Mouse (Mus musculus) heart, embryonic 10.5 days (tissue): Measurements from ENCODE around the gene Dao. TPM values are rescaled to one million over a fixed set of nuclear protein-coding genes. Genes with fewer than 3 reads are reported as not detected.

Experiments used
- DNase-seq: peaks from one replicate; pipeline ENCODE4 v3.0.0-alpha.2; 2017; ENCODE audit warnings: low spot score
- H3K27ac ChIP-seq: fragments of 300-500 bp; sonication (generic); 2 replicates; pipeline ENCODE4 v1.5.1; 2016; ENCODE audit warnings: mild to moderate bottlenecking
- H3K27me3 ChIP-seq: fragments of 300-500 bp; sonication (generic); 2 replicates; pipeline ENCODE4 v1.6.1; 2016; ENCODE audit warnings: mild to moderate bottlenecking; ENCODE audit not compliant: poor library complexity, insufficient read depth, severe bottlenecking
- H3K36me3 ChIP-seq: fragments of 300-500 bp; sonication (generic); 2 replicates; pipeline ENCODE4 v1.6.1; 2016; ENCODE audit warnings: mild to moderate bottlenecking, moderate library complexity
- H3K4me1 ChIP-seq: fragments of 300-500 bp; sonication (generic); 2 replicates; pipeline ENCODE4 v1.6.1; 2016; ENCODE audit warnings: mild to moderate bottlenecking
- H3K4me3 ChIP-seq: fragments of 300-500 bp; sonication (generic); 2 replicates; pipeline ENCODE4 v1.5.1; 2016; ENCODE audit warnings: mild to moderate bottlenecking, moderate library complexity
- H3K9me3 ChIP-seq: fragments of 300-500 bp; sonication (generic); 2 replicates; pipeline ENCODE4 v1.6.1; 2016; ENCODE audit warnings: mild to moderate bottlenecking, moderate library complexity
- WGBS: fragments of 180-500 bp; shearing (Covaris S2); methylation state at CpG from one replicate; pipeline ENCODE4 v1.1.7; 2016; 5-methylcytosine and 5-hydroxymethylcytosine counted together
- polyA plus RNA-seq: library from polyadenylated mRNA; unstranded; fragments of >200 nt; fragmentation: Nextera tagmentation; extraction: Ambion mirVana; gene quantifications from 2 replicates; pipeline ENCODE4 v1.2.1, GENCODE M21; 2016

Dao gene
- polyA plus RNA-seq, 1 experiment from 2014 or later, result not detected

DNA sequence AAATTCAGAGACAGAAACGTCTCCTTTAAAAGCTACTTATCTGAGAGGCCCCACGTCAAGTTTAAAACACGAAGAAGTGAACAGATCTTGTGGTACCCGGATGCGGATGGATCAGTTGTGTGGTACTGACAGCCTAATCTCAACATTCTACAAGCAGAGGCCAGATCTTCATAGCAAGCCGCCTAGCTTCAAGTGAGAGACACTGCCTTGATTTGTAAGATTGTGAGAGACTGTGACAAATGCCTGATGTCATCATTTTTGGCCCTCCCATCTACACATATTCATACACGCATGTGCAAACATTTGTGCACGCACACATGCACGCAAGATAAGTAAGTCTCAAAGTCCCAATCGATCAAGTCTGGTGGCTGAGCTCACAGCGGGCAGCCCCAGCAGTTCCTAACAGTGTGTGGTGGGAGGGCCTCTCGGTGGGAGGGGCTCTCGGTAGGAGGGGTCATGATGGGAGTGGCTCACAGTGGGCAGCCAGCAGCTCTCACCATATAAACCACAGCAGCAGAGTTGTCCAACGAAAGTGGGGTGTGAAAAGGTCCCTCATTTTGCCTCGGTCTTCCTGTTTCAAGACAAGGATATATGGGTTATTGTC lies 37.9 kb downstream of the Dao start:
- 0 out of 2 replicates have a peak overlapping the region, but pooled peaks have one; percentile 10 for H3K27ac ChIP-seq
- 14% methylated on average over 15 of the region's 15 CpGs for WGBS
- DNase-seq, result peak; percentile 85
- H3K36me3 ChIP-seq, result no peaks in the 10 kb centered on the region
- no peaks in the 10 kb centered on the region for H3K27me3 ChIP-seq
- no peaks in the 10 kb centered on the region for H3K9me3 ChIP-seq
- 0 out of 2 replicates have a peak overlapping the region, but pooled peaks have one; percentile 12 for H3K4me3 ChIP-seq
- H3K4me1 ChIP-seq, result peaks cover 27% of the 10 kb centered on the region

DNA sequence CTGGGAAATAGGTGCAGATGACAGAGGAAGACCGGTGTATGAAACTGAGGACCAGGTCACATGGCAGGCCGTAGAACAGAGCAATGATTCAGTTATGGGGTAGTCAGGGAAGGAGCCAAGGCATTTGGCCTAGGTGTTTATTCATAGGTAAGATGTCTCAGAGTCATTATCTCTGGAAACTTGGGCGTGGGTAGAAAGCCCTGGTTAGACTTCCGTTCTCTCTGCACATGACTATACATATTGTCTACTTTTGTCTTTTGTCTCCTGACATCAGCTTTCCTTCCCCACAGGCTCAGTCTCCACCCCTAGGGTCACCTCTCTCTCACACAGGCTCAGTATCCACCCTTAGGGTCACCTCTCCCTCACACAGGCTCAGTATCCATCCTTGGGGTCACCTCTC lies 40.3 kb downstream of the Dao start:
- WGBS, result 75% methylated on average over 4 of the region's 4 CpGs
- H3K27ac ChIP-seq, result no peak overlapping the region
- H3K36me3 ChIP-seq, result no peaks in the 10 kb centered on the region
- no peaks in the 10 kb centered on the region for H3K9me3 ChIP-seq
- H3K4me3 ChIP-seq, result no peak overlapping the region
- H3K27me3 ChIP-seq, result no peaks in the 10 kb centered on the region
- no peak for DNase-seq
- H3K4me1 ChIP-seq, result peaks cover 23% of the 10 kb centered on the region

GRCm38 (mm10) chr5:114045134-114045533 lies 41.6 kb downstream of the Dao start:
- Histone ChIP-seq H3K27ac (no peak overlapping the region), H3K4me1 (peaks cover 23% of the 10 kb centered on the region), H3K9me3 (no peaks in the 10 kb centered on the region), H3K27me3 (no peaks in the 10 kb centered on the region), H3K4me3 (no peak overlapping the region), H3K36me3 (no peaks in the 10 kb centered on the region)
- no peak for DNase-seq
- WGBS, result 72% methylated on average over 1 of the region's 1 CpGs

GRCm38 (mm10) chr5:114046151-114046550 lies 42.6 kb downstream of the Dao start:
- WGBS, result 62% methylated on average over 3 of the region's 3 CpGs
- Histone ChIP-seq H3K4me1 (peaks cover 14% of the 10 kb centered on the region), H3K9me3 (no peaks in the 10 kb centered on the region), H3K27me3 (no peaks in the 10 kb centered on the region), H3K4me3 (no peak overlapping the region), H3K27ac (no peak overlapping the region), H3K36me3 (no peaks in the 10 kb centered on the region)
- no peak for DNase-seq

DNA sequence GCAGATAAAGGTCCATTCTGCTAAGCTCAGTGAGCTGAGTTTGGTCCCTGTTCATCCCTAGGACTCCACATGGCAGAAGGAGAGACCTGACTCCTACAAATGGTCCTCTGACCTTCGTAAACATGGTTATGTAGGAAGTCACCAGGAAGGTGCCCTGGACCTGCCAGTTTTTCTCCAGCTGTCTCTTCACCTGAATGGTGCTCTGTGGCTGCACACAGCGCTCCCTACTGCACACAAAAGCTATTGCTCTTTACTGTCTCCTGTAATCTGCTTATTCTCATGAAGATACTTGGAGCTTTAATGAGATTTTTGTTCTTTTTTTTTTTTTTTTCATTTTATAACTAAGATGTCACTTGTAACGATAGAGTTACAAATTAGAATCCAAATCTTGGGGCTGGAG lies 43.1 kb downstream of the Dao start:
- H3K36me3 ChIP-seq, result no peaks in the 10 kb centered on the region
- 49% methylated on average over 3 of the region's 3 CpGs for WGBS
- no peak overlapping the region for H3K4me3 ChIP-seq
- H3K27ac ChIP-seq, result no peak overlapping the region
- H3K4me1 ChIP-seq, result peaks cover 10% of the 10 kb centered on the region
- no peak for DNase-seq
- no peaks in the 10 kb centered on the region for H3K27me3 ChIP-seq
- H3K9me3 ChIP-seq, result no peaks in the 10 kb centered on the region

DNA sequence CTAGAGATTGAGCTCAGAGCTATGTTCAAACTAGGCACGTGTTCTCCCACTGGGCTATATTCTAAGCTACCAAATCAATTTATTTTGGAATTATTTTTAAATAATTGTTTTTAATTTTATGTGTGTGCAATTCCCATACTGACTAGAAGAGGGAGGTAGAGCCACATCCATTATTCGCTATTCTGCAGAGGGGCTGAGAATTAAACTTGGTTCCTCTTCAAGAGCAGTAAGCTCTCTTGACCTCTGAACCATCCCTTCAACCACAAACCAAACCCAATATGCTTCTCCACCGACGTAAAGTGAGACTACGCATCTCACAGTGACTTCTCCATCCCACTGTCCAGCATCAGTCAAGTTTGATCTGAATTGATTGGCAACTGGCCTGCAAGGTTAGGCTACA lies 43.7 kb downstream of the Dao start:
- H3K27ac ChIP-seq, result no peak overlapping the region
- peaks cover 4% of the 10 kb centered on the region for H3K4me1 ChIP-seq
- no peak for DNase-seq
- no peaks in the 10 kb centered on the region for H3K27me3 ChIP-seq
- no peaks in the 10 kb centered on the region for H3K9me3 ChIP-seq
- 80% methylated on average over 5 of the region's 5 CpGs for WGBS
- no peak overlapping the region for H3K4me3 ChIP-seq
- no peaks in the 10 kb centered on the region for H3K36me3 ChIP-seq

- DNase-seq, result no peak
- no peak overlapping the region for H3K4me3 ChIP-seq
- no peak overlapping the region for H3K27ac ChIP-seq
- H3K9me3 ChIP-seq, result no peaks in the 10 kb centered on the region
- H3K4me1 ChIP-seq, result 0 out of 2 replicates have a peak, but pooled peaks cover 1% of the 10 kb centered on the region
- no peaks in the 10 kb centered on the region for H3K36me3 ChIP-seq
- WGBS, result 58% methylated on average over 12 of the region's 12 CpGs
- no peaks in the 10 kb centered on the region for H3K27me3 ChIP-seq
Observed at GRCm38 (mm10) chr5:114048731-114049308, 45.3 kb downstream of the Dao start.

GRCm38 (mm10) chr5:114052246-114052761 lies 48.8 kb downstream of the Dao start:
- H3K4me3 ChIP-seq, result peak overlapping the region; percentile 34
- H3K27ac ChIP-seq, result peak overlapping the region; percentile 53; the same call in 1 of the 2 replicates

GRCm38 (mm10) chr5:114057129-114057731 lies 53.7 kb downstream of the Dao start:
- Histone ChIP-seq H3K27me3 (peaks cover 7% of the 10 kb centered on the region), H3K27ac (no peak overlapping the region), H3K4me3 (no peak overlapping the region), H3K36me3 (no peaks in the 10 kb centered on the region), H3K9me3 (no peaks in the 10 kb centered on the region), H3K4me1 (0 out of 2 replicates have a peak, but pooled peaks cover 4% of the 10 kb centered on the region)
- WGBS, result 75% methylated on average over 9 of the region's 9 CpGs
- DNase-seq, result no peak

More at GRCm38 (mm10) chr5:114052246-114052761, 48.8 kb downstream of the Dao start:
- 16% methylated on average over 9 of the region's 9 CpGs for WGBS
- Histone ChIP-seq H3K9me3 (no peaks in the 10 kb centered on the region), H3K27me3 (no peaks in the 10 kb centered on the region), H3K4me1 (0 out of 2 replicates have a peak, but pooled peaks cover 4% of the 10 kb centered on the region), H3K36me3 (no peaks in the 10 kb centered on the region)
- peak; percentile 90 for DNase-seq

DNA sequence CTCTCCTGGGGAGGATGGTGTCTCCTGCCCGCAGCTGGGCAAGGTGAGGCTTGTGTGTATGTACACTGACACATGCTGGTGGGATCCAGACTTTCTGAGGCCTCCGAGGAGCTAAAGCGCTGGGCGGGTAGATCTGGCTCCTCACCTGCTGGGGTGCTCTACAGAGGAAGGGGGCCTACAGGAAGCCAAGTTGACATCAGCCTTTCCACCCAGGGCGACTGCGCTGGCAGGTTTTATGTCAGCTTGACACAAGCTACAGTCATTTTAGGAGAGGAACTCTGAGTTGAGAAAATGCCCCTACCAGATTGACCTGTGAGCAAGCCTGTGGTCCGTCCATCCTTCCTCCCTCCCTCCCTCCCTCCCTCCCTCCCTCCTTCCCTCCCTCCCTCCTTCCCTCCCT lies 58.2 kb downstream of the Dao start:
- no peaks in the 10 kb centered on the region for H3K4me1 ChIP-seq
- no peaks in the 10 kb centered on the region for H3K9me3 ChIP-seq
- H3K27me3 ChIP-seq, result peaks cover 9% of the 10 kb centered on the region
- H3K36me3 ChIP-seq, result no peaks in the 10 kb centered on the region
- 47% methylated on average over 7 of the region's 7 CpGs for WGBS
- DNase-seq, result no peak
- H3K4me3 ChIP-seq, result no peak overlapping the region
- no peak overlapping the region for H3K27ac ChIP-seq

DNA sequence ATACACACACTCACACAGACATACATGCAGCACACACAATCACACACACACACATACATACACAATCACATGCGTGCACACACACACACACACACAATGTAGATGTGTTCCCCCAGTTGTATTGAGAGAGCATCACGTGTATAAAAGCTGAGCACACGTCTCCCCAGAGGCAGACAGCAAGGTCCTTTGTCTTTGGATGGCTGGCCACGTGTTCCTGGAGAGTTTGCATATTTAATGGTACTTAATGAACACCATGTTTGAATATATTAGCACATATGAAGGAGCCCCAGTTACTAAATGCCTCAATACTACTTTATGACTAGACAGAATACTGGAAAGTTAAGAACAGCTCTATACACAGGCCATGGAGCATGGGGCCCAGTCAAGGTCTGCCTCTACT lies 60.5 kb downstream of the Dao start:
- no peaks in the 10 kb centered on the region for H3K4me1 ChIP-seq
- no peak overlapping the region for H3K4me3 ChIP-seq
- no peak overlapping the region for H3K27ac ChIP-seq
- H3K9me3 ChIP-seq, result no peaks in the 10 kb centered on the region
- DNase-seq, result no peak
- no peaks in the 10 kb centered on the region for H3K36me3 ChIP-seq
- WGBS, result 67% methylated on average over 4 of the region's 4 CpGs
- H3K27me3 ChIP-seq, result peaks cover 9% of the 10 kb centered on the region

- Histone ChIP-seq H3K36me3 (no peaks in the 10 kb centered on the region), H3K27me3 (peaks cover 9% of the 10 kb centered on the region; the same call in 1 of the 2 replicates), H3K9me3 (no peaks in the 10 kb centered on the region), H3K4me1 (no peaks in the 10 kb centered on the region), H3K27ac (no peak within 1 kb of the TSS), H3K4me3 (no peak within 1 kb of the TSS)
- no peak for DNase-seq
- WGBS, result 91% methylated on average over 6 of the region's 6 CpGs
Observed at GRCm38 (mm10) chr5:114065161-114065560, 61.7 kb downstream of the Dao start, which contains the start of gene Usp30. Gene Usp30, plus strand, starts transcription at chr5:114065461.

GRCm38 (mm10) chr5:114066601-114067000 lies 63.1 kb downstream of the Dao start:
- 0 out of 2 replicates have a peak, but pooled peaks cover 3% of the 10 kb centered on the region for H3K27me3 ChIP-seq
- H3K27ac ChIP-seq, result 0 out of 2 replicates have a peak overlapping the region, but pooled peaks have one; percentile 10
- no peak for DNase-seq

More at GRCm38 (mm10) chr5:114066601-114067000, 63.1 kb downstream of the Dao start:
- WGBS, result 50% methylated on average over 6 of the region's 6 CpGs
- H3K4me3 ChIP-seq, result no peak overlapping the region
- H3K9me3 ChIP-seq, result no peaks in the 10 kb centered on the region
- H3K36me3 ChIP-seq, result no peaks in the 10 kb centered on the region
- no peaks in the 10 kb centered on the region for H3K4me1 ChIP-seq
